Mouse (Mus musculus) testis, postnatal 10 days (tissue): ENCODE measurements around the gene Tfdp1.
"Not testable (repeated sequence)": the region's sequence is repeated elsewhere in the genome, so short reads cannot be mapped to it uniquely, and the experiment has no call there.

Experiments
- DNase-seq: peaks from one replicate; pipeline ENCODE4 v3.0.0; 2021; ENCODE audit warnings: low spot score

Gene Tfdp1

GRCm38 (mm10) chr8:13338255-13338860 is at the start of gene Tfdp1:
Tfdp1 (plus strand) TSS chr8:13338751.
- peak; percentile 89 for DNase-seq

- DNase-seq = peak; percentile 87
Observed at GRCm38 (mm10) chr8:13292364-13292763, 46.2 kb upstream of the Tfdp1 start.

- DNase-seq = no peak
Observed at GRCm38 (mm10) chr8:13293677-13294470, 44.7 kb upstream of the Tfdp1 start.

- DNase-seq = no peak
Observed at GRCm38 (mm10) chr8:13299571-13299970, 39.0 kb upstream of the Tfdp1 start.

- DNase-seq = no peak
Observed at GRCm38 (mm10) chr8:13301036-13301435, 37.5 kb upstream of the Tfdp1 start.

- no peak for DNase-seq
Observed at GRCm38 (mm10) chr8:13305459-13305858, 33.1 kb upstream of the Tfdp1 start.

GRCm38 (mm10) chr8:13305884-13306283 is 32.7 kb upstream of the Tfdp1 start:
- DNase-seq = no peak

GRCm38 (mm10) chr8:13306309-13306909 is 32.1 kb upstream of the Tfdp1 start:
- no peak for DNase-seq

GRCm38 (mm10) chr8:13306916-13307315 is 31.6 kb upstream of the Tfdp1 start:
- no peak for DNase-seq

GRCm38 (mm10) chr8:13314922-13315321 is 23.6 kb upstream of the Tfdp1 start:
- no peak for DNase-seq

GRCm38 (mm10) chr8:13316671-13317070 is 21.9 kb upstream of the Tfdp1 start:
- no peak for DNase-seq

- no peak for DNase-seq
Observed at GRCm38 (mm10) chr8:13326598-13326997, 12.0 kb upstream of the Tfdp1 start.

GRCm38 (mm10) chr8:13334671-13335070 is 3.9 kb upstream of the Tfdp1 start:
- no peak for DNase-seq

- not testable (repeated sequence) for DNase-seq
Observed at GRCm38 (mm10) chr8:13337245-13337644, 1.3 kb upstream of the Tfdp1 start.

- DNase-seq = no peak
Observed at GRCm38 (mm10) chr8:13337678-13338077, 873 bp upstream of the Tfdp1 start.

- peak; percentile 71 for DNase-seq
Observed at GRCm38 (mm10) chr8:13338901-13339645, 522 bp downstream of the Tfdp1 start.

GRCm38 (mm10) chr8:13339646-13339990 is 1.1 kb downstream of the Tfdp1 start:
- DNase-seq = no peak

GRCm38 (mm10) chr8:13340650-13341049 is 2.1 kb downstream of the Tfdp1 start:
- DNase-seq = no peak

- DNase-seq = no peak
Observed at GRCm38 (mm10) chr8:13342340-13342739, 3.8 kb downstream of the Tfdp1 start.

GRCm38 (mm10) chr8:13343134-13343533 is 4.6 kb downstream of the Tfdp1 start:
- no peak for DNase-seq

- DNase-seq = no peak
Observed at GRCm38 (mm10) chr8:13350052-13350451, 11.5 kb downstream of the Tfdp1 start.

- no peak for DNase-seq
Observed at GRCm38 (mm10) chr8:13351593-13351992, 13.0 kb downstream of the Tfdp1 start.

GRCm38 (mm10) chr8:13352601-13353000 is 14.1 kb downstream of the Tfdp1 start:
- no peak for DNase-seq
